Mouse (Mus musculus): Measurements from ENCODE around the gene Cdk18. TPM values are rescaled to one million over a fixed set of nuclear protein-coding genes. Genes with fewer than 3 reads are reported as not detected.

Gene Cdk18
- polyA plus RNA-seq, 1 experiment from 2014 or later, result 3.9 TPM

DNA sequence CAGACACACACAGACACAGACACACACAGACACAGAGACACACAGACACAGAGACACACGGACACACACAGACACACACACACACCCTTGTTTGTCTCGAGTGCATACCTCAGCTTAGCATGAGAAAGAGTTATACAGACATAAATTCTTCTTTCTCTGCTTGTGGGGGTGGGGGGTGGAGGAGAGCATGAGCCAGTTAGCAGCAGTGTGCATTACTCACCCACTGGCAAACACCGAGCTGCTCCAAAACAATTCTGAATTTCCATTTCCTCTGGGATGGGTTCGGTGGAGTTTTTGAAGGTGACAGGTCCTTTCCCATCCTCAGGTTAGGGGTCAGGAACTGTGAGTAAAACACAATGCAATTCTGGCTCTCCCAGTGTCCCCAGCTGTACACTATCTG, 40.5 kb downstream of the Cdk18 start:
- ATAC-seq (ENCODE audit: insufficient number of reproducible peaks, insufficient read depth, low FRiP score, low read depth), result no peak
- 64% methylated on average over 4 of the region's 4 CpGs for WGBS
- no peaks in the 10 kb centered on the region for H3K27me3 ChIP-seq (ENCODE audit: control insufficient read depth, insufficient read depth, low read length)
- H3K9me3 ChIP-seq (ENCODE audit: control insufficient read depth, low read depth, low read length), result no peaks in the 10 kb centered on the region
- no peak overlapping the region for H3K9ac ChIP-seq (replicated peaks; ENCODE audit: low read depth, low read length)
- H3K4me3 ChIP-seq (ENCODE audit: low read depth, low read length), result no peak overlapping the region
- H3K27ac ChIP-seq (ENCODE audit: low read length), result no peak overlapping the region
- no peaks in the 10 kb centered on the region for H3K36me3 ChIP-seq (ENCODE audit: control insufficient read depth, insufficient read depth, low read length)
- no peak overlapping the region for H3K4me2 ChIP-seq (replicated peaks; ENCODE audit: low read depth, low read length)
- H3K4me1 ChIP-seq (ENCODE audit: control insufficient read depth, insufficient read depth, low read length), result no peaks in the 10 kb centered on the region

DNA sequence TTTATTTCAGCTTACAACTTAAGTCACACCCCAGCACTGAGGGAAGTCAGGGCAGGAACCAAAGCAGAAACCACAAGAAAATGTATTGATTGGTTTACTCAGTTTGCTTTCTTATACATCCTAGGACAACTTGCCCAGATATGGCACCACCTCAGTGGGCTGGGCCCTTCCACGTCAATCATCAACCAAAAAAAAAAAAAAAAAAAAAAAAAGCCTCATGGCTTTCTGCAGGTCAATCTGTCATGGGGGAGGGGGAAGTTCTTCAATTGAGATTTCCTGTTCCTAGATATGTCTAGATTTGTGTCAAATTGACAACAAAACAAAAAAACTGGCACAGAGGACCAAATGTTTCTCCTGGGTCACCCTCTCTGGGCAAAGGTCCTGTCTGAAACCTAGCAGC, 41.4 kb downstream of the Cdk18 start:
- no peaks in the 10 kb centered on the region for H3K4me1 ChIP-seq (ENCODE audit: control insufficient read depth, insufficient read depth, low read length)
- H3K4me3 ChIP-seq (ENCODE audit: low read depth, low read length), result no peak overlapping the region
- no peaks in the 10 kb centered on the region for H3K9me3 ChIP-seq (ENCODE audit: control insufficient read depth, low read depth, low read length)
- ATAC-seq (ENCODE audit: insufficient number of reproducible peaks, insufficient read depth, low FRiP score, low read depth), result no peak
- H3K4me2 ChIP-seq (replicated peaks; ENCODE audit: low read depth, low read length), result no peak overlapping the region
- no peak overlapping the region for H3K9ac ChIP-seq (replicated peaks; ENCODE audit: low read depth, low read length)
- no peaks in the 10 kb centered on the region for H3K36me3 ChIP-seq (ENCODE audit: control insufficient read depth, insufficient read depth, low read length)
- H3K27ac ChIP-seq (ENCODE audit: low read length), result no peak overlapping the region
- H3K27me3 ChIP-seq (ENCODE audit: control insufficient read depth, insufficient read depth, low read length), result no peaks in the 10 kb centered on the region
- WGBS, result 57% methylated on average over 1 of the region's 1 CpGs

DNA sequence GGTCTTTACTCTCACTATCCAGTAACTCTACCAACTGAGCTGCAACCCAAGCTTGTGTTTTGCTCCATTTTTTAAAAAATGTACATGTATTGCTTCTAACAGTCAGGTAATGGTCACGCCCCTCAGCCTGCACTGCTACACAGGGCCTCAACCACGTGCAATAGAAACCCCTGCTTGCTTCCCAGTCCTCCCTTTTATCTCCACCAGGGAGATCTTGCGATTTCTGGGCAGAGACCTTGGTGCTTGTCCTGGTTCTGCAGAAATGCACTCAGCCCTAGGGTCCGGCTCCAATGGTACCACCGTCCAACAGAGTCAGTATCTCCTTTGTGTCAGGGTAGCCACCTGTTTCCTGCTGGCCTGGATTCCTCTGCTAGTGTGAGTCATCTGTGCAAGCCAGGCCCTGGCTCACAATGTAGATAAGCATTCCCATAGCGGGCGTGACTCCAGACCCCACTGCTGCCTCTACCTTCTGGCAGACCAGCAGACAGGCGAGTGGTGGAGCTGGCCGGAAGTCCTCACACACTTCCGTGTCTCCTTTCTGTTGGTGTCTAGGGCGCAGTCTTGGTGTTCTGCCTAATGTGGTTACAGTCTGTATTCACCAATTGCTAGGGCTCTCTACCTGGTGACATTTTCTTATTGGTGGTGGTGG, 44.0 kb downstream of the Cdk18 start:
- Histone ChIP-seq H3K4me3 (ENCODE audit: low read depth, low read length) (no peak overlapping the region), H3K36me3 (ENCODE audit: control insufficient read depth, insufficient read depth, low read length) (no peaks in the 10 kb centered on the region), H3K27me3 (ENCODE audit: control insufficient read depth, insufficient read depth, low read length) (no peaks in the 10 kb centered on the region), H3K4me2 (replicated peaks; ENCODE audit: low read depth, low read length) (no peak overlapping the region), H3K27ac (ENCODE audit: low read length) (no peak overlapping the region), H3K9me3 (ENCODE audit: control insufficient read depth, low read depth, low read length) (no peaks in the 10 kb centered on the region), H3K9ac (replicated peaks; ENCODE audit: low read depth, low read length) (no peak overlapping the region), H3K4me1 (ENCODE audit: control insufficient read depth, insufficient read depth, low read length) (no peaks in the 10 kb centered on the region)
- 58% methylated on average over 11 of the region's 11 CpGs for WGBS
- peak; percentile 83 for ATAC-seq (ENCODE audit: insufficient number of reproducible peaks, insufficient read depth, low FRiP score, low read depth)

DNA sequence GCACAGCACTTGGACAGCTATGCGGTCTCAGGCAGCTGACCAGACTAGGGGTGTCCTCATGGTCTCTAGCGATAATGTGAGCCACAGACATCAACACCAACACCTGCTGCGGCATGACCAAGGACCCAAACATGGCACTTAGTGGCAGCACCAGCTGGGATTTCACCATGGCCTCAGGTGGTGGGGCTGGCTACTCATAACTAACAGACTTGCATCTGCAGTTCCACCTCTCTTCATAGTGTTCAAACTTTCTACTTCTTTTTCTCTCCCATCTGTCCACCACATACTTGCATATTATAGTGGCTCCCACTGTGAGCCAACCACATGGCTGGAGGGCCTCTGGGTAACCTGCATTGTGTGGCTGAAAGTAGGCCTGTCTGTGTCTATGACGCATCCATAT, 46.2 kb downstream of the Cdk18 start:
- Histone ChIP-seq H3K9me3 (ENCODE audit: control insufficient read depth, low read depth, low read length) (no peaks in the 10 kb centered on the region), H3K4me1 (ENCODE audit: control insufficient read depth, insufficient read depth, low read length) (no peaks in the 10 kb centered on the region), H3K36me3 (ENCODE audit: control insufficient read depth, insufficient read depth, low read length) (no peaks in the 10 kb centered on the region), H3K27ac (ENCODE audit: low read length) (no peak overlapping the region), H3K4me3 (ENCODE audit: low read depth, low read length) (no peak overlapping the region), H3K9ac (replicated peaks; ENCODE audit: low read depth, low read length) (no peak overlapping the region), H3K27me3 (ENCODE audit: control insufficient read depth, insufficient read depth, low read length) (no peaks in the 10 kb centered on the region), H3K4me2 (replicated peaks; ENCODE audit: low read depth, low read length) (no peak overlapping the region)
- WGBS, result 89% methylated on average over 4 of the region's 4 CpGs
- ATAC-seq (ENCODE audit: insufficient number of reproducible peaks, insufficient read depth, low FRiP score, low read depth), result no peak

DNA sequence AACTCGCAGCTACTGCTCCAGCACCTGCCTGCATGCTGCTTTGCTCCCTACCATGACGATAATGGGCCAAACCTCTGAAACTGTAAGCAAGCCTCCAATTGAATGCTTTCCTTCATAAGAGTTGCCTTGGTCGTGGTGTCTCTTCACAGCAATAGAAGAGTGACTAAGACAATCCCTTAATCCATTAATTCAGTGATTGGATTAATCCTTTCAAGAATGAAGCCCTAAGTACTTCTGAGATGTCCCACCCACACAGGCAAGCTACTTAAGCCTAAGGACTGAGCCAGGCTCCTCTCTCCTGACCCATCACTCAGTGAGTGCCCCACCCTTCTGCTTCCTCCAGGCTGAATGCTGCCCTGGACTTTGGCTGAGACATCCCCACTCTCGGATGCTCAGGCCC, 49.2 kb downstream of the Cdk18 start:
- H3K9ac ChIP-seq (replicated peaks; ENCODE audit: low read depth, low read length), result no peak overlapping the region
- H3K4me1 ChIP-seq (ENCODE audit: control insufficient read depth, insufficient read depth, low read length), result no peaks in the 10 kb centered on the region
- no peak overlapping the region for H3K27ac ChIP-seq (ENCODE audit: low read length)
- no peak overlapping the region for H3K4me2 ChIP-seq (replicated peaks; ENCODE audit: low read depth, low read length)
- no peak for ATAC-seq (ENCODE audit: insufficient number of reproducible peaks, insufficient read depth, low FRiP score, low read depth)
- H3K4me3 ChIP-seq (ENCODE audit: low read depth, low read length), result no peak overlapping the region
- WGBS, result 76% methylated on average over 4 of the region's 4 CpGs
- H3K27me3 ChIP-seq (ENCODE audit: control insufficient read depth, insufficient read depth, low read length), result no peaks in the 10 kb centered on the region
- no peaks in the 10 kb centered on the region for H3K9me3 ChIP-seq (ENCODE audit: control insufficient read depth, low read depth, low read length)
- no peaks in the 10 kb centered on the region for H3K36me3 ChIP-seq (ENCODE audit: control insufficient read depth, insufficient read depth, low read length)

DNA sequence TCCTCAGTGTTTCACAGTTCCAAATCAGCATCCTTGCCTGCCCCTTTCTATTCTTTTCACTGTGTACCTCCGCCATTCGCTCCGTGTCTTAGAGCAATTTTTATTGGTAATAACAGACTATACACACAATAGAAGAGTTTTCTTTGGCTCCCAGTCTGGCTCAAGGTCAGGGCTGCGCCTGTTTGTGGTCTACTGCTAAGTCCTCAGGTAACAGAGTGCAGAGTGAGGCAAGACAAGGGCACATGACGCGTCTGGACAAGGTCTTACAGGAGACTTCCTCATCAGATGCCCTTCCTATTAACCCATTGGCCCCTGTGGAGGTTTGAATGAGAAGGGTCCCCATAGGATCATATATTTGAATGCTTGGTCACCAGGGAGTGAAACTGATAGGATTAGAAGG, 49.7 kb downstream of the Cdk18 start:
- Histone ChIP-seq H3K4me3 (ENCODE audit: low read depth, low read length) (no peak overlapping the region), H3K9me3 (ENCODE audit: control insufficient read depth, low read depth, low read length) (no peaks in the 10 kb centered on the region), H3K27me3 (ENCODE audit: control insufficient read depth, insufficient read depth, low read length) (no peaks in the 10 kb centered on the region), H3K36me3 (ENCODE audit: control insufficient read depth, insufficient read depth, low read length) (no peaks in the 10 kb centered on the region), H3K9ac (replicated peaks; ENCODE audit: low read depth, low read length) (no peak overlapping the region), H3K4me1 (ENCODE audit: control insufficient read depth, insufficient read depth, low read length) (no peaks in the 10 kb centered on the region), H3K27ac (ENCODE audit: low read length) (no peak overlapping the region), H3K4me2 (replicated peaks; ENCODE audit: low read depth, low read length) (no peak overlapping the region)
- no peak for ATAC-seq (ENCODE audit: insufficient number of reproducible peaks, insufficient read depth, low FRiP score, low read depth)
- 79% methylated on average over 6 of the region's 6 CpGs for WGBS

DNA sequence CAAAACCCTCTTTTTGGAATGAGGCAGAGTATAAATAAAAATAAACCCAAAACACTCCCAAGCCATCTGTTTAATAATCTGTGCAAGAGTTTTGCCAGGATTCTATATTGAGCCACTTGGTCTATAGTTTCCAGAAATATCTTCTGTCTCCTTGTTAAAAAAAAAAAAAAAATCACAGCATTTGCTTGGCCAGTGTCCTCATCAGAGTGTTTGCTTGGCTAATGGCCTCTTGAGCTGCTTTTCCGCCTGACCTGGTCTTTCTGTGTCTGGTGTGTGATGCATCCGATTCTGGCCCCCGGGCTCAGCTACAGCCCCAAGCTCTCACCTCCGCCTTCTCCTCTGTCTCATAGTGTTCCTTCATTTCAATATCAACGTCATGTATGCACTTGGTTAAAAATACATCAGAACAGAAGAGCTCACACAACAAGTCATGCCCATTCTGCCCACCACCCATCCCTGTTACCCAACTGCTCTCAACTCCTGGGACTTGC, 51.3 kb downstream of the Cdk18 start:
- Histone ChIP-seq H3K27me3 (ENCODE audit: control insufficient read depth, insufficient read depth, low read length) (no peaks in the 10 kb centered on the region), H3K4me3 (ENCODE audit: low read depth, low read length) (no peak overlapping the region), H3K4me2 (replicated peaks; ENCODE audit: low read depth, low read length) (no peak overlapping the region), H3K4me1 (ENCODE audit: control insufficient read depth, insufficient read depth, low read length) (no peaks in the 10 kb centered on the region), H3K36me3 (ENCODE audit: control insufficient read depth, insufficient read depth, low read length) (no peaks in the 10 kb centered on the region), H3K9ac (replicated peaks; ENCODE audit: low read depth, low read length) (no peak overlapping the region), H3K27ac (ENCODE audit: low read length) (no peak overlapping the region), H3K9me3 (ENCODE audit: control insufficient read depth, low read depth, low read length) (no peaks in the 10 kb centered on the region)
- no peak for ATAC-seq (ENCODE audit: insufficient number of reproducible peaks, insufficient read depth, low FRiP score, low read depth)
- WGBS, result 77% methylated on average over 5 of the region's 5 CpGs

DNA sequence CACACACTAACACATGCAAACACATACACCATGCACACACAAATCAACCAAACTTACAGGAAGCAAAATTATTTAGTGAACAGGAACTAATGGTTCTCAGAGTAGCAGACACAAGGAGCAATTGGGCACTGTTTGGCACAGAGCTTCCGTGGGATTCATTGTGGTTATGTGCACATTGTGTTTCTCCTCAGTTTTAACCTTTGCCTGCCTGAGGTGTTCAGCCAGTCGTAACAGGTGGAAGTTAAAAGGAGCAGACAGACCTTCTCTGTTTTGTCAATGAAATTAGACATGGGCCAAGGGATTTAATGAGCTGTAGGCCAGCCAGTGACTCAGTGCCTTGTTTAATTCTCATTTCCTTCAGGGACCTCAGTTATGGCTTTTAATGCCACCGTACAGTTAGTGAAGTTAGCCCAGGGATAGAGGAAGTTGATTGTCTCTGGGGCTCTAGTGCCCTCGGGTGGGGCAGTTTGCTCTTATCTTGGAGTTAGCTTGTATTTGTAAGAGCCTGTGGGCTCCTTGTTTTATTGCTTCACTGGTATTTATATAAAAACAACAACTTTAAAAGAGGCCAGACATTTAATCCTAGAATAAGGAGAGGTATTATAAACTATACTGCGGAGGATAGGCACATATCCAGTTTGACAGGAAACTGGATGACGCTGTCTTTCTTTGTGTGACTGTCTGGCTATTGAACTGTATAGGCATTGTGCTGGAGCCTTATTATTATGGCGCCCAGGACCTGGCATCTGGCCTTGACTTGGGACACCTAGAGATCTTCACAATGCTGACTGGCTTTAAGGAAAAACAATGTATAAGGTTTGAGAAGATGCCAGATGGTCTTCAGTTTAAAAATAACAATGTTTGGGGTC, 54.1 kb downstream of the Cdk18 start:
- 62% methylated on average over 7 of the region's 7 CpGs for WGBS
- no peaks in the 10 kb centered on the region for H3K4me1 ChIP-seq (ENCODE audit: control insufficient read depth, insufficient read depth, low read length)
- no peaks in the 10 kb centered on the region for H3K27me3 ChIP-seq (ENCODE audit: control insufficient read depth, insufficient read depth, low read length)
- H3K9me3 ChIP-seq (ENCODE audit: control insufficient read depth, low read depth, low read length), result peaks cover 3% of the 10 kb centered on the region; the same call in 1 of the 2 replicates
- H3K36me3 ChIP-seq (ENCODE audit: control insufficient read depth, insufficient read depth, low read length), result no peaks in the 10 kb centered on the region
- no peak overlapping the region for H3K4me2 ChIP-seq (replicated peaks; ENCODE audit: low read depth, low read length)
- H3K4me3 ChIP-seq (ENCODE audit: low read depth, low read length), result no peak overlapping the region
- no peak overlapping the region for H3K27ac ChIP-seq (ENCODE audit: low read length)
- no peak for ATAC-seq (ENCODE audit: insufficient number of reproducible peaks, insufficient read depth, low FRiP score, low read depth)
- no peak overlapping the region for H3K9ac ChIP-seq (replicated peaks; ENCODE audit: low read depth, low read length)
